Mouse (Mus musculus) monocyte, adult 5-6 weeks (primary cell): ENCODE measurements around the gene Ppp1r14d. TPM values are rescaled to one million over a fixed set of nuclear protein-coding genes. Genes with fewer than 3 reads are reported as not detected.

Experiments
- ATAC-seq: fragments of 153-309, 156-312 bp; replicated peaks from 2 replicates; pipeline ENCODE4 v1.8.0; 2017; ENCODE audit warnings: mild to moderate bottlenecking; ENCODE audit not compliant: low TSS enrichment, insufficient number of reproducible peaks, severe bottlenecking, poor library complexity, low FRiP score
- total RNA-seq: library from RNA; stranded (forward); fragments of 200-1000, 200-491, 200-594 nt; gene quantifications from 3 replicates; pipeline ENCODE4 v1.2.3, GENCODE M21; 2017

Gene Ppp1r14d
- total RNA-seq, 1 experiment from 2014 or later, result not detected

GRCm38 (mm10) chr2:119238671-119239070, 9.0 kb upstream of the Ppp1r14d start:
- no peak for ATAC-seq

DNA sequence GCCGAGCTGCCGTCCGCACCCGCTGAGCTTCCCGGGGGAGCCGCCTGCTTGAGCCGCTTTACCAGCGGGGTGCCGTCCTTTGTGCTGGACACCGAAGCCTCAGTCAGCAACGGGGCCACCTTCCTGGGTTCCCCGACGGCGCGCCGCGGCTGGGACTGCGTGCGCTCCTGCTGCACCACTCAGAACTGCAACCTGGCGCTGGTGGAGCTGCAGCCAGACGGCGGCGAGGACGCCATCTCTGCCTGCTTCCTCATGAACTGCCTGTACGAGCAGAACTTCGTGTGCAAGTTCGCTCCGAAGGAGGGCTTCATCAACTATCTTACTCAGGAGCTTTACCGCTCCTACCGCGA, 8.1 kb upstream of the Ppp1r14d start:
- no peak for ATAC-seq

GRCm38 (mm10) chr2:119237210-119237870, 7.6 kb upstream of the Ppp1r14d start, which contains the start of gene Spint1:
Spint1 (plus strand) TSS chr2:119237362.
- ATAC-seq, result no peak

DNA sequence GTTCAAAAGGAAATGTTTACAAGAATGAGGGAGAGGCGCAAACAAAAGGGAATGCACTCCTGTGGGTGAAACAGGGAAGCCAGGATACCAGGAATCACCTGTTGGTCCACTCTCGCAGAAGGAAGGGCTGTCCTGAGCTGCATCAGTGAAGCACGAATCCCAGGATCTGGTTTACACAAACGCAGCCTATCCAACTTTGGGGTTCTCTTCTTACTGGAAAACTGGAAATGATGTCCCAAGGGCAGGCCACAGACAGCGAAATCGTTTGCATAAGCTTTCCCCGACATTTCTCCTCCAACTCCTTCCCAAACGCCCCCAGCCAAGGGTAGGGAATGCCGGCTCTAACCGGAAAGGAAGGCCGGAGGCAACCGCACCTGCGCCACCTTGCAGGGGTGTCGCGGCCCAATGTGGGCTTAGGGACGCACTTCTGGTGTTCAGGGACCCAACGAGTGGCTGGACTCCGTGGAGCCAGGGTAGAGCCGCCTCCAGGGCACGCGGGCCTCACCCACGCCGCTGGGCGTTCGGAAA, 7.0 kb upstream of the Ppp1r14d start:
- no peak for ATAC-seq

DNA sequence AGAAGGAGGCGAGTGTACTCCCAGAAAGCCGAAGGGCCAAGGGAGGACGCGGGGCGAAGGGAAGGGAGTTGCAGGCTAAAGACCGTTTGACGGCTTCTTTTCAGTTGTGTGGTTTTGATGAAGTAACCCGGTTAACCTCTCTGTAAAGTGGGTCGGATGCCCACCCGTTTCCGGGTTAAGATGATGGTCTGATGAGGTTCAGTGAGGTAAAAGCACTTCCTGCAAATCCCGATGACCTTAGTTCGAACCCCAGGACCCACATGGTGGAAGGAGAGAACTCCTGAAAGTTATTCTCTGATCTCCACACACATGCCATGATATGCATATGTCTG, 20.6 kb downstream of the Ppp1r14d start:
- no peak for ATAC-seq

DNA sequence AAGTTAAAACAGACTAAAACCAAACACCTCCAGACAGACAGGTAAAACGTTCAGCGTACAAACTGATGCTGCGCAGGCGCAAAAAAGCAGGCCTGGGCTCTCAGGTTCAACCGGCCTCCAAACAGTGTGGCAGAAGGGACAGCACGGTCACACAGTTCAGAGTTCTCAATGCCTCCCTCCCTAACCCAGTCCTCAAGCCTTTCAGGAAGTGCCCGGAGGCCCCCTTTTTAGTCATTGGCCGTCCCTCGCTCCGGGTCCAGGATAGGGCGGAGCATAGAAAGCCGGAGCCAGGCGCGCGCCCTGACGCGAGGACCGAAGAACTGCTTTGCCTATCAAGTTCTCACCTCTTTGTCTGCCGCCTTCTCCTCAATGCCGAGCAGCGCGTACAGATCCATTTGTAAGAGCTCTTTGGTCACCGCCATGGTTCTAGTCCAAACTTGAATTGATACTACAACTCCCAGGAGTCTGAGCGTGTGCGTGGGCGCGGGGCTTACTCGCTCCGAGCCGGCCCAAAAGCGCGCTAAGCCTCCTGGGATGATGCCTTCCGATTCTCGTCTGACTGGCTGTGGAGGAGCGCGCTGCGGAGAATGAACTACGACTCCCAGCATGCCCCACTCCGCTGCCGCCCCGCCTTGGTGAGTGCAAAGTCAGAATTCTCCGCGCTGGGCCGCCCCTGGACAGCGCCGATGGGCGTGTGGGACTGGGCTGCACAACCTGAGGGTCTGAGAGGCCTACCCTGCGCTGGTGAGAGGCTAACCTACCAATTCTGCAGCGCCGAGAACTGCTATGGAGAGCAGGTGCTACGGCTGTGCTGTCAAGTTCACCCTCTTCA, 21.1 kb downstream of the Ppp1r14d start, which contains the start of the genes Zfyve19 and Dnajc17:
Gene Zfyve19 (plus strand): TSS at position 274 of the 832 bp plus-strand sequence.
Gene Dnajc17 (minus strand): TSS at position 452 of the 832 bp plus-strand sequence.
- ATAC-seq, result peak; percentile 98

DNA sequence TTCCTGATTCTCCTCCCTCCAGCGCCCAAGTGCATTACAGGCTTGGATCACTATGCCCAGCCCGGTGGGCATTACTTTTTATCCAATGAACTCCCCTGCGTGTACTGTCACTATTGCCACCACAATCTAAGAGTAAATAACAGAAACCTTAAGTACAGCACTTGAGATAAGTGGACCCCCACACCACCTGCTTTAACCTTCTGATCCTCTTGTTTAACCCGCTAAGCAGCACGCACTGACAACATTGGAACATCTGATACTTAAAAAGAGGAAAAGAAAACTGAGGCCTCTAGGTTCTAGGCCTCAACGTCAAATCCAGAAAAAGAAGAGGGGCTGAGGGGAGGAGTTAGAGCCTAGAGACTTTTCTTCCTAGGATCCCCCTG, 21.8 kb downstream of the Ppp1r14d start:
- ATAC-seq, result no peak

- no peak for ATAC-seq
These were observed 25.7 kb downstream of the Ppp1r14d start for GRCm38 (mm10) chr2:119203871-119204460.

DNA sequence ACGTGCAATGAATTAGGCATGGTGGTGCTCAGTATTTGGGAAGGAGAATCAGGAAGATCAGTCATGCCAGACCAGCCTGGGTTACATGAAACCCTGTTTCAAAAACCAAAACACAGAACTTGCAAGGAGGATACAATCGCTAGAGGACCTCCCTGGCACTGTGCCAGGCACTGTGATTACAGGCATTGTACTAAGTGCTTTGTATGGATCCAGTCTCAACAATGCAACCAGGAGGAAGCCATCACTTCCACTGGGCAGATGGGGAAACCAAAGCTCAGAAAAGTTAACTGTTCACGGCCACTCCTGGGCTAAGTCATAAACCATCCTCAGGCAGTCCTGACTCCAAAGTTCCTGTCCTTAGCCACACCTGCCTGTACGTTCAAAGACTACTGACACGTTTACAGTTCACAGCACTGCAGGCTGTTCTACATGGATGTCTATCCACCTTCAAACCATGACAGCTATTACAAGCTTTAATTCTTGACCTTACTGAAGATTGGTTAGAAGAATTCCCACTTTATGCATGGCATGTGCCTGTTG, 26.7 kb downstream of the Ppp1r14d start:
- ATAC-seq, result no peak

DNA sequence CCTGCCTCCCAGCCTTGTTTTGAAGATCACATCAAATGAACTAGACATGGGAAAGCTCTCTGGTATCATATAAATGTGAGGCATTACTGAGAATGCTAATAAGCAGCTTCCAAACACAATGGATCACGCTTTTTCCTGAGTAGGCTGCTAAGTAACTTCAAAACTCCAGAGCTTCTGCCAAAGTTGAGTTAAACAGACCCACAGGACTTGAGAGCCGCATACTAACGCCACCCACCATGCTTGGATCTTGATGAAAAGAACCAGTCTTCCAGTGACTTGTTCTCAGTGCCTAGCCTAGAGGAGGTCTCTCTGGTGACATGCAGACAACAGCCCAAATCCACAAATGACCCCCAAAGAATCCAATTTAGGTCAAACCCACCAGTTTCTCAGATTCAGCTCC, 30.8 kb downstream of the Ppp1r14d start:
- no peak for ATAC-seq

DNA sequence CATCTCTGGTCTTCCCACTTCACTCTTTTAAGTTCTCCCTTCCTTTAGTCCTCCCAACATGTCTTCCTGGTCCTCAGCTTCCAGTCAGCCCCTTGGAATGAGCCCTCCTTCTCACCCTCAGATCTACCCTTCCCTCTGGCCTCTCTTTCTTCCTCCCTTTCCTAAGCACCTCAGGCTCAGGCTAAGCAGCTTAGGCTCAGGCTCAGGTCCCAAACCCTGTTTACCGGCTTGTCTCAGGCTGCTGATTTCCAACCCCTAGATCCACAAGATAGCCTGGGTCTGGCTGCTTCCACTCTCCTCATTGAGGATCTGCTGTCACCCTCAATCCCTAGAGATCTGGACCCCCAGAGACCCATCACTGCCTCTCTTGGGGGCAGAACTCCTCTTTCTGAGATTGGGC, 31.7 kb downstream of the Ppp1r14d start:
- no peak for ATAC-seq

GRCm38 (mm10) chr2:119197493-119197892, 32.2 kb downstream of the Ppp1r14d start:
- no peak for ATAC-seq

- ATAC-seq, result no peak
These were observed 33.2 kb downstream of the Ppp1r14d start for GRCm38 (mm10) chr2:119196316-119197108.

DNA sequence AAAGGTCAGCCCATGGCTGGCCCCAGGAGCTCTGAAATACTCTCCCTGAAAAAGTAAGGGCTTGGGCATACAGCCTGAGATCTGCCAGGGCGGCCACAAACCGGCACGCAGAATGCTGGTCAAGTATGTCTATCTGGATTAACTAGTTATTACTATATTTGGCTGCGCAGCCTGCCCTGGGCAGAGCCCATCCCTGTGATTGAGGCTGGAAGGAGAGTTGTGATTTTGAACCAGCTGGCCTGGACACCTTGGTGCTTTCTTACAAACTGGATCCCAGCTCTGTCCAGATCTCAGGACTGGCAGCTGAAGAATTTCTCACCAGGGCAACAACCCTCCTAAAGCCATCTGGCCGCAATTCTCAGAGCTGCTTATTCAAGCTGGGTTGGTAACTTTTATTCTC, 35.6 kb downstream of the Ppp1r14d start:
- ATAC-seq, result no peak

GRCm38 (mm10) chr2:119190969-119191368, 38.7 kb downstream of the Ppp1r14d start:
- no peak for ATAC-seq

- peak; percentile 95 for ATAC-seq
These were observed 40.5 kb downstream of the Ppp1r14d start for GRCm38 (mm10) chr2:119189029-119189710.

- no peak for ATAC-seq
These were observed 46.8 kb downstream of the Ppp1r14d start for GRCm38 (mm10) chr2:119182914-119183313.

GRCm38 (mm10) chr2:119177384-119177939, 52.2 kb downstream of the Ppp1r14d start:
- ATAC-seq, result no peak
